Mouse (Mus musculus): ENCODE data around the gene Htr2a.

The Htr2a gene

GRCm38 (mm10) chr14:74697432-74697831 is 56.8 kb downstream of the Htr2a start:
- no peak for DNase-seq (ENCODE audit: low spot score)

DNA sequence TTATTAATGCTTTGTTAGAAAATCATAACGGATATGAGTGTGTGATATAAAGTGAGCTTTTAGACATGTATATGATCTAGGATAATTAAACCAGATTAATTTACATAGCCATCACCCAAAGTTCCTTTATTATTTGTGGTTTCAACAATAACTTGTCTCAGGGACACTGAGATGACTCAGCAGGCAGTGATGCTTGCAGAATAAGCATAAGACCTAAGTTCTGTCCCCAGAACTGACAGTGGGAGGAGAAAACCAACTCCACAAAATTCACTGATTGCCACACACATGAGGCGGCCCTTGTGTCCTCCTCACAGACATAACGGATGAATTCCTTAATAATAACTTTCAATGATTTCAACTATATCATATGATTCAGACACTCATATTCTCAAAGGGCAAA is 58.6 kb downstream of the Htr2a start:
- no peak for DNase-seq (ENCODE audit: low spot score)

DNA sequence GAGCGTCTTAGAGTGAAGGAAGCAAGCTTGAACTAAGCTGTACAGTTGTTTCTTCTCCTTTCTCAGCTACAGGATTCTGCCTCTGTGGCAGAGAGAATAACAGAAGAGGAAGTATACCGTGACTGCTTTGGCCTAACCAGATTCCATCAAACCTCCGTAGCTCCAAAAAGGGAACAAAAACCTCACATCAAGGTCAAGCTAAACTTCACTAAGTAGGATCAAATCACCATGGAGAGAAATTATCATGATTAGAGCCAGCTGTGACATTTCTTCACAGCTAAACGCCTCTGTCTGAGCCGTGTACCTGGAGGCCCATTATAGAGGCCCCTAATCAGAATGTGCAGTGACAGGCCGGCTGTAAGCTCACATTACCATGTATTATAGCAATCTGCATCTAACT is 63.3 kb downstream of the Htr2a start:
- peak; percentile 31 for DNase-seq (ENCODE audit: low spot score)

DNA sequence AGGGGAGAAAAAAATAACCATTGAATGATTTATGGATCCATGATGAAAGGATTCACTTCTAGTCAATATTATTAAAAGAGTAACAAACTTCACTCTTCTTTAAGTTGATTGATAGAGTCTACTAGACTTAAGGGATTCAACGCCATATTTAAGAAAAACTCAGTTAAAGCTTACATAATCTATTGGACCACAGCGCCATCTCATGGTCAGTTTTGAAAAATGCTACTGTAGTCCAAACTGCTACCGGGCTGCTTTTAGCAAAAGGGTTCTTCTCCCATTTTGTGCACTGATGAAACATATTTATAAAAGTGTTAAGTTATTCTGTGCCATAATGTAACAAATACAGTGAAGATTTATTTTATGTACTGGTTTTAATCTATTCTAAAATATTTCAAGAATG is 68.4 kb downstream of the Htr2a start:
- peak; percentile 82 for DNase-seq (ENCODE audit: low spot score)

- no peak for DNase-seq (ENCODE audit: low spot score)
These were observed 82.9 kb downstream of the Htr2a start for GRCm38 (mm10) chr14:74723541-74723940.

DNA sequence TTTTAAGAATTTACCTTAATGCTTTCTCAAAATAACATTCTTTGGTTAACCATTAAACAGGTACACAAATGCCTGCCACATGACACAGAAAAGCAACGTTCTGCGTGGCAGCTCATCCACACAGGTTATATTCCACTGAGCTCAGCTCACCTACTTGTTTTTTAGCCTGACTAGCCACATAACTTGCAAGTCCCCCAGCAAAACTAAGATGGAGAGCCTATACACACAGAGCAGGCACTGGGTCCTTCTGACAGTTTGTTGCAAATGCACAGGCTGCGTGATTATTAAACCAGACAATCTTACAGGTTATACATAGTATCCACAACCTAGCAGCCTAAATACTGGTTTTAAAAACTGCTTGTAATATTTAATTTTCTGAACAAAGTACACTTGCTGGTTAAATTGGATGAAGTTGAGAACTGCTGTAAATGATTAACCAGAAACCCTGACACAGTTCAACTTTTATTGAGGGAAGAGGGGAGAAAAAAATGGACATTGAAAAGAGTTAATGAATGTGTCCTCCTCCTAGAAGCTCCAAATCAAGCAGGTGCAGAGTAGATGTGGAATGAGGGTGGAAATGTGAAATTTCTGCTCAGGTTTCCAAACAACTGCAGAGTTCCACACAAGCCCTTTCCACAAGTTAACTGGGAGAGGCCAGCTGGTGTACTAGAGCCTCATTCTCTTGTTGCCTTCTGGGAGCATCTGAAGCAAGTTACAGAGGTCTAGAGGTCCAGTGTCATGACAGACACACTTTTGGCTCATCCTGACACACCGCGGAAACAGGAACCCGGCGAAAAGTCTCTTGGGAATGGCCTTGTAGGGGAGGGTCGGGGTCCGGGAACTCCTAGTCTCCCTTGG is 90.8 kb downstream of the Htr2a start:
- DNase-seq (ENCODE audit: low spot score): no peak

- peak; percentile 97 for DNase-seq (ENCODE audit: low spot score)
These were observed 91.6 kb downstream of the Htr2a start, which contains the start of gene Esd for GRCm38 (mm10) chr14:74732079-74732783. Esd (plus strand) TSS chr14:74732297.

DNA sequence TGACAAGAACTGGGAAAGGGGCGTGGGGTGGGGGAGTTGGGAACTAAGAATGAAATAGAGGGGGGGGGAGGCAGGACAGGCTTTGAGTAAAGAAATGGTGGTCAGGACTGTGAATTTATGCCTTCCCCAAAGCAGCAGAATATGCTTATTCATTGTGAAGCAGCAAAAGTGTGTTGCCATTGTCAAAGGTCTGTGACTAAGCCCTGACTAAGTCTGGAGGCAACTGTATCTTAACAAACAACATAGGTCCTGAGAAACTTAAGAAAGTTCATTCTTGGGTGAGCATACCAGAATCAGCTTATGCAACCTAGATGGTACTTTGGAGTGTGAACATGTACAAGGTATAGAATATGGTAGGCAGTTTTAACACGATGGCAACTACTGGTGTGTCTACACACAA is 92.8 kb downstream of the Htr2a start:
- no peak for DNase-seq (ENCODE audit: low spot score)

DNA sequence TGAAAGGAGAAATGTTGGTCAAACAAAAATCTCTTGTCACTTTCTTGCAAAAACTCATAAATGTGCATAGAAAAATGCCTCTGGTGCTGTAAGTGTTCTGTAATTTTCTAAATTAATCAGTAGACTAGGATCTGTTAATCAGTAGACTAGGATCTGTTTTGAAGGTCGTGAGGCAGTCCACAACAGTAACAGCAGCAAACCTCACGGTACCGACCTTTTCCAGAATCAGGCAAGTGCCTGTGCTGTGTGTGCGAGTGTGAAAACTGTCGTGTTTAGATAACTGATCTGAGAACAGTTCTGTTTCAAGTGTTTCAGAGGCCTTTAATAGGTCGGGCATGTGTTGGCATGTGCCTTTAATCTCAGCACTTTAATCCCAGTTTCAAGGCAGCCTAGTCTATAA is 94.8 kb downstream of the Htr2a start:
- DNase-seq (ENCODE audit: low spot score): no peak

GRCm38 (mm10) chr14:74736850-74737249 is 96.2 kb downstream of the Htr2a start:
- no peak for DNase-seq (ENCODE audit: low spot score)
